Mouse (Mus musculus) ES-CJ7 (cell line): ENCODE data around the gene Bhmt.
A peak's percentile ranks its signal among the peaks of the same experiment; 100 is the strongest.

Experiments
- DNase-seq: peaks from one replicate; pipeline ENCODE4 v3.0.0; 2011; ENCODE audit warnings: low read depth, low spot score

Gene Bhmt

GRCm38 (mm10) chr13:93637282-93638245, at the start of gene Bhmt:
Gene Bhmt (minus strand): TSS chr13:93637961.
- DNase-seq = no peak

GRCm38 (mm10) chr13:93687321-93687720, 49.6 kb upstream of the Bhmt start:
- peak; percentile 81 for DNase-seq

GRCm38 (mm10) chr13:93685226-93685625, 47.5 kb upstream of the Bhmt start:
- no peak for DNase-seq

GRCm38 (mm10) chr13:93683336-93683735, 45.6 kb upstream of the Bhmt start:
- DNase-seq = peak; percentile 22

- no peak for DNase-seq
These were observed 39.1 kb upstream of the Bhmt start for GRCm38 (mm10) chr13:93676864-93677263.

GRCm38 (mm10) chr13:93674131-93674561, 36.4 kb upstream of the Bhmt start, which contains the start of the genes Bhmt2 and Dmgdh:
Gene Bhmt2 (minus strand): TSS chr13:93674302.
Gene Dmgdh (plus strand): TSS chr13:93674433.
- peak; percentile 55 for DNase-seq

- no peak for DNase-seq
These were observed 35.5 kb upstream of the Bhmt start for GRCm38 (mm10) chr13:93673296-93673695.

- DNase-seq = no peak
These were observed 34.6 kb upstream of the Bhmt start for GRCm38 (mm10) chr13:93672371-93672770.

GRCm38 (mm10) chr13:93667586-93667985, 29.8 kb upstream of the Bhmt start:
- no peak for DNase-seq

GRCm38 (mm10) chr13:93657941-93658340, 20.2 kb upstream of the Bhmt start:
- DNase-seq = no peak

GRCm38 (mm10) chr13:93653382-93653781, 15.6 kb upstream of the Bhmt start:
- DNase-seq = no peak

GRCm38 (mm10) chr13:93648387-93649130, 10.8 kb upstream of the Bhmt start:
- peak; percentile 86 for DNase-seq

- no peak for DNase-seq
These were observed 1.9 kb upstream of the Bhmt start for GRCm38 (mm10) chr13:93639636-93640035.

- no peak for DNase-seq
These were observed 1.2 kb downstream of the Bhmt start for GRCm38 (mm10) chr13:93636561-93636960.

- DNase-seq = no peak
These were observed 4.8 kb downstream of the Bhmt start for GRCm38 (mm10) chr13:93632927-93633326.

GRCm38 (mm10) chr13:93630941-93631705, 6.6 kb downstream of the Bhmt start:
- no peak for DNase-seq

- no peak for DNase-seq
These were observed 8.9 kb downstream of the Bhmt start for GRCm38 (mm10) chr13:93628861-93629260.

- DNase-seq = no peak
These were observed 23.3 kb downstream of the Bhmt start for GRCm38 (mm10) chr13:93614361-93614948.

GRCm38 (mm10) chr13:93613771-93614170, 24.0 kb downstream of the Bhmt start:
- no peak for DNase-seq

GRCm38 (mm10) chr13:93612660-93613607, 24.8 kb downstream of the Bhmt start:
- peak; percentile 67 for DNase-seq
